Mouse (Mus musculus) intestine, postnatal 0 days (tissue): ENCODE data around the gene Ifitm5. TPM values are rescaled to one million over a fixed set of nuclear protein-coding genes. Genes with fewer than 3 reads are reported as not detected.

Experiments
- ATAC-seq: fragments of 200-750 bp; cut with Nextera tagmentation; 2 replicates; pipeline ENCODE4 v1.8.0; 2017; ENCODE audit warnings: mild to moderate bottlenecking, moderate TSS enrichment, moderate library complexity
- H3K27ac ChIP-seq: fragments of 300-500 bp; sonication (generic); 2 replicates; pipeline ENCODE4 v1.5.1; 2014; ENCODE audit warnings: mild to moderate bottlenecking, low read depth, low read length, moderate library complexity
- H3K27me3 ChIP-seq: fragments of 300-500 bp; sonication (generic); replicated peaks from 2 replicates; pipeline ENCODE4 v1.6.1; 2014; ENCODE audit warnings: low read length, mixed read lengths; ENCODE audit not compliant: control insufficient read depth, insufficient read depth
- H3K36me3 ChIP-seq: fragments of 300-500 bp; sonication (generic); 2 replicates; pipeline ENCODE4 v1.6.1; 2014; ENCODE audit warnings: mild to moderate bottlenecking, moderate library complexity; ENCODE audit not compliant: control insufficient read depth, insufficient read depth
- H3K4me1 ChIP-seq: fragments of 300-500 bp; sonication (generic); replicated peaks from 2 replicates; pipeline ENCODE4 v1.6.1; 2014; ENCODE audit warnings: antibody characterized with exemption, low read length, mixed read lengths; ENCODE audit not compliant: control insufficient read depth, insufficient read depth
- H3K4me2 ChIP-seq: fragments of 300-500 bp; sonication (generic); replicated peaks from 2 replicates; pipeline ENCODE4 v1.6.1; 2014; ENCODE audit warnings: low read depth, mild to moderate bottlenecking, moderate library complexity
- H3K4me3 ChIP-seq: fragments of 300-500 bp; sonication (generic); 2 replicates; pipeline ENCODE4 v1.5.1; 2014; ENCODE audit warnings: low read depth, low read length
- H3K9ac ChIP-seq: fragments of 300-500 bp; sonication (generic); 2 replicates; pipeline ENCODE4 v1.6.1; 2014; ENCODE audit warnings: mild to moderate bottlenecking, low read depth, low read length
- H3K9me3 ChIP-seq: fragments of 300-500 bp; sonication (generic); 2 replicates; pipeline ENCODE4 v1.6.1; 2016; ENCODE audit warnings: mixed run types; ENCODE audit not compliant: control insufficient read depth
- CTCF ChIP-seq: sonication (generic); IDR thresholded peaks from 2 replicates; pipeline ENCODE4 v1.5.1; 2016; ENCODE audit warnings: low read depth, mild to moderate bottlenecking, control low read depth, antibody characterized with exemption, moderate library complexity
- WGBS: fragments of 180-500 bp; shearing (Covaris S2); extraction: QIAGEN DNeasy Blood & Tissue Kit; methylation state at CpG from one replicate; pipeline ENCODE4 v1.1.7; 2014; 5-methylcytosine and 5-hydroxymethylcytosine counted together
- polyA plus RNA-seq: library from polyadenylated mRNA; unstranded; fragments of >200 nt; fragmentation: Nextera tagmentation; extraction: Ambion mirVana; gene quantifications from 2 replicates; pipeline ENCODE4 v1.2.1, GENCODE M21; 2015

Gene Ifitm5
- polyA plus RNA-seq, 1 experiment from 2014 or later: 0.34 TPM

GRCm38 (mm10) chr7:140900220-140900619 is 49.9 kb downstream of the Ifitm5 start, which contains the start of gene Cox8b:
Gene Cox8b (minus strand): TSS chr7:140900446.
- TF ChIP-seq CTCF: no peak
- Histone ChIP-seq H3K4me1 (no peaks in the 10 kb centered on the region), H3K9ac (no peak within 1 kb of the TSS), H3K27ac (no peak within 1 kb of the TSS), H3K4me2 (no peak within 1 kb of the TSS), H3K27me3 (no peaks in the 10 kb centered on the region), H3K36me3 (peaks cover 35% of the 10 kb centered on the region), H3K4me3 (no peak within 1 kb of the TSS), H3K9me3 (no peaks in the 10 kb centered on the region)
- 67% methylated on average over 10 of the region's 10 CpGs for WGBS
- ATAC-seq: no peak

DNA sequence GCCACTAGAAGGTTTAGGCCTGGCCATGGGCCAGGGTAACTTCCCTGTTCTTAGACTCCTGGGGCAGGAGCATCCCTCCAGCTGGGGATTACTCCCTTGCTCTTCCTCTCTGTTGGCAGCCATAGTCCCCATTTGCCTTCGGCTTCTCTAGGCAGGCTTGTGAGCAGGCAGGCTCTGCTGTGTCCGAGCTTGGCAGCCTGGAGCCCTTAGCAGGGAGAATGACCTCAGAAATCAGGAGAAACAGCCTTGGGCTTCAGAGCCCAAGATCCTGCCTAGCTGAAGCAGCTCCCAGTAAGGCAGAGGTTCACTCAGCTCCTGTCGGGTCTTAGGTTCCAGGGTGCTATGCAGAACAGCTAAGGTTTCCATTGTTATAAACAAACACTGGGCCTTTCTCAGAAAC is 51.0 kb downstream of the Ifitm5 start:
- Histone ChIP-seq H3K27me3 (no peaks in the 10 kb centered on the region), H3K4me1 (no peaks in the 10 kb centered on the region), H3K4me3 (no peak overlapping the region), H3K36me3 (peaks cover 44% of the 10 kb centered on the region), H3K9me3 (no peaks in the 10 kb centered on the region), H3K4me2 (no peak overlapping the region), H3K27ac (no peak overlapping the region), H3K9ac (no peak overlapping the region)
- WGBS: 62% methylated on average over 3 of the region's 3 CpGs
- no peak for TF ChIP-seq CTCF
- no peak for ATAC-seq

Other genes with a start within 250 kb of the Ifitm5 start
- gene Cyp2e1, start 186.6 kb downstream of the Ifitm5 start, polyA plus RNA-seq: not detected in 2 replicates
- 0.18 and 0.30 TPM in 2 replicates for gene Syce1, start 162.4 kb downstream of the Ifitm5 start, polyA plus RNA-seq
- 0.59 and 0.76 TPM in 2 replicates for gene Zfp941, start 128.1 kb downstream of the Ifitm5 start, polyA plus RNA-seq
- 52.2 and 55.3 TPM in 2 replicates for gene Urah, start 115.3 kb downstream of the Ifitm5 start, polyA plus RNA-seq
- not detected in 2 replicates for gene Scgb1c1, start 104.7 kb downstream of the Ifitm5 start, polyA plus RNA-seq
- gene Odf3, start 102.5 kb downstream of the Ifitm5 start, polyA plus RNA-seq: not detected in 2 replicates
- gene Gm45785, start 94.0 kb downstream of the Ifitm5 start, polyA plus RNA-seq: not detected in 2 replicates
- gene Ric8a, start 93.3 kb downstream of the Ifitm5 start, polyA plus RNA-seq: 42.3 and 47.7 TPM in 2 replicates
- gene Bet1l, start 92.7 kb downstream of the Ifitm5 start, polyA plus RNA-seq: 42.4 and 52.6 TPM in 2 replicates
- gene Psmd13, start 68.3 kb downstream of the Ifitm5 start, polyA plus RNA-seq: 150 and 155 TPM in 2 replicates
- 28.9 and 30.9 TPM in 2 replicates for gene Sirt3, start 68.0 kb downstream of the Ifitm5 start, polyA plus RNA-seq
- 0.53 and 0.69 TPM in 2 replicates for gene Cox8b, start 49.8 kb downstream of the Ifitm5 start, polyA plus RNA-seq
- gene Nlrp6, start 29.4 kb downstream of the Ifitm5 start, polyA plus RNA-seq: 52.8 and 53.0 TPM in 2 replicates
- 18.9 and 19.4 TPM in 2 replicates for gene Pgghg, start 8.9 kb downstream of the Ifitm5 start, polyA plus RNA-seq
- gene Gm45717, start 5.6 kb upstream of the Ifitm5 start, polyA plus RNA-seq: 0.38 TPM in 1 of 2 replicates, not detected in the other
- 686 and 738 TPM in 2 replicates for gene Ifitm2, start 5.7 kb upstream of the Ifitm5 start, polyA plus RNA-seq
- 122 and 133 TPM in 2 replicates for gene Ifitm1, start 16.9 kb upstream of the Ifitm5 start, polyA plus RNA-seq
- gene Ifitm3, start 60.5 kb upstream of the Ifitm5 start, polyA plus RNA-seq: 324 and 334 TPM in 2 replicates
- gene Ifitm6, start 67.6 kb upstream of the Ifitm5 start, polyA plus RNA-seq: 0.93 and 1.0 TPM in 2 replicates
- not detected in 2 replicates for gene Gm17387, start 78.8 kb upstream of the Ifitm5 start, polyA plus RNA-seq
- gene B4galnt4, start 110.8 kb upstream of the Ifitm5 start, polyA plus RNA-seq: 1.9 and 2.9 TPM in 2 replicates
- 35.3 and 38.6 TPM in 2 replicates for gene Pkp3, start 127.9 kb upstream of the Ifitm5 start, polyA plus RNA-seq
- gene Sigirr, start 150.3 kb upstream of the Ifitm5 start, polyA plus RNA-seq: 42.1 and 43.2 TPM in 2 replicates
- gene Ano9, start 167.5 kb upstream of the Ifitm5 start, polyA plus RNA-seq: 46.8 and 50.1 TPM in 2 replicates
- 36.6 and 37.7 TPM in 2 replicates for gene Ptdss2, start 172.1 kb upstream of the Ifitm5 start, polyA plus RNA-seq
- gene Rnh1, start 222.6 kb upstream of the Ifitm5 start, polyA plus RNA-seq: 133 and 141 TPM in 2 replicates
- 71.8 and 72.3 TPM in 2 replicates for gene Hras, start 243.7 kb upstream of the Ifitm5 start, polyA plus RNA-seq
- gene Lrrc56, start 243.9 kb upstream of the Ifitm5 start, polyA plus RNA-seq: 3.2 and 3.7 TPM in 2 replicates